Mouse (Mus musculus) forebrain, embryonic 15.5 days (tissue): ENCODE measurements around the gene Popdc3. TPM values are rescaled to one million over a fixed set of nuclear protein-coding genes. Genes with fewer than 3 reads are reported as not detected.
"Not testable (repeated sequence)": the region's sequence is repeated elsewhere in the genome, so short reads cannot be mapped to it uniquely, and the experiment has no call there.

Experiments
- ATAC-seq: fragments of 200-750 bp; cut with Nextera tagmentation; replicated peaks from 2 replicates; pipeline ENCODE4 v1.8.0; 2017; ENCODE audit warnings: mild to moderate bottlenecking, moderate TSS enrichment, moderate library complexity
- H3K27ac ChIP-seq: fragments of 300-500 bp; sonication (generic); replicated peaks from 2 replicates; pipeline ENCODE4 v1.5.1; 2015; ENCODE audit warnings: mild to moderate bottlenecking, inconsistent platforms
- H3K27me3 ChIP-seq: fragments of 300-500 bp; sonication (generic); 2 replicates; pipeline ENCODE4 v1.6.1; 2015; ENCODE audit warnings: inconsistent platforms
- H3K36me3 ChIP-seq: fragments of 300-500 bp; sonication (generic); 2 replicates; pipeline ENCODE4 v1.6.1; 2015; ENCODE audit warnings: mild to moderate bottlenecking, inconsistent platforms
- H3K4me1 ChIP-seq: fragments of 300-500 bp; sonication (generic); 2 replicates; pipeline ENCODE4 v1.6.1; 2015; ENCODE audit warnings: inconsistent platforms
- H3K4me2 ChIP-seq: fragments of 300-500 bp; sonication (generic); replicated peaks from 2 replicates; pipeline ENCODE4 v1.6.1; 2015; ENCODE audit warnings: mild to moderate bottlenecking, inconsistent platforms
- H3K4me3 ChIP-seq: fragments of 300-500 bp; sonication (generic); 2 replicates; pipeline ENCODE4 v1.5.1; 2015; ENCODE audit warnings: mild to moderate bottlenecking, inconsistent platforms
- H3K9ac ChIP-seq: fragments of 300-500 bp; sonication (generic); replicated peaks from 2 replicates; pipeline ENCODE4 v1.6.1; 2015; ENCODE audit warnings: mild to moderate bottlenecking, inconsistent platforms
- H3K9me3 ChIP-seq: fragments of 300-500 bp; sonication (generic); 2 replicates; pipeline ENCODE4 v1.6.1; 2016; ENCODE audit warnings: inconsistent platforms
- WGBS: fragments of 180-500 bp; shearing (Covaris S2); methylation state at CpG from one replicate; pipeline ENCODE4 v1.1.7; 2015; ENCODE audit warnings: mixed read lengths; 5-methylcytosine and 5-hydroxymethylcytosine counted together
- polyA plus RNA-seq: library from polyadenylated mRNA; unstranded; fragments of >200 nt; fragmentation: Nextera tagmentation; extraction: Ambion mirVana; gene quantifications from 2 replicates; pipeline ENCODE4 v1.2.1, GENCODE M21; 2015

Gene Popdc3
- polyA plus RNA-seq, 1 experiment from 2014 or later: 0.47 TPM

- no peaks in the 10 kb centered on the region for H3K36me3 ChIP-seq
- H3K4me2 ChIP-seq: no peak overlapping the region
- no peaks in the 10 kb centered on the region for H3K27me3 ChIP-seq
- no peaks in the 10 kb centered on the region for H3K9me3 ChIP-seq
- no peak overlapping the region for H3K4me3 ChIP-seq
- no peak overlapping the region for H3K9ac ChIP-seq
- H3K4me1 ChIP-seq: no peaks in the 10 kb centered on the region
- WGBS: 77% methylated on average over 7 of the region's 7 CpGs
- H3K27ac ChIP-seq: no peak overlapping the region
- ATAC-seq: no peak
Measured at GRCm38 (mm10) chr10:45328196-45329000, 150.5 kb downstream of the Popdc3 start.

GRCm38 (mm10) chr10:45334925-45335324, 157.0 kb downstream of the Popdc3 start:
- Histone ChIP-seq H3K9ac (no peak overlapping the region), H3K4me2 (peak overlapping the region; percentile 94), H3K4me1 (peaks cover 12% of the 10 kb centered on the region), H3K27ac (no peak overlapping the region), H3K9me3 (no peaks in the 10 kb centered on the region), H3K36me3 (no peaks in the 10 kb centered on the region), H3K27me3 (peaks cover 18% of the 10 kb centered on the region), H3K4me3 (peak overlapping the region; percentile 70)
- no peak; the same call in 1 of the 2 replicates for ATAC-seq
- WGBS: 26% methylated on average over 7 of the region's 7 CpGs

- Histone ChIP-seq H3K4me2 (peak within 1 kb of the TSS; percentile 94), H3K9ac (peak within 1 kb of the TSS; percentile 47), H3K9me3 (no peaks in the 10 kb centered on the region), H3K4me3 (peak within 1 kb of the TSS; percentile 70), H3K36me3 (no peaks in the 10 kb centered on the region), H3K27me3 (peaks cover 18% of the 10 kb centered on the region), H3K4me1 (peaks cover 12% of the 10 kb centered on the region), H3K27ac (no peak within 1 kb of the TSS)
- 1% methylated on average over 102 of the region's 116 CpGs for WGBS
- peak; percentile 70 for ATAC-seq
Measured at GRCm38 (mm10) chr10:45335434-45336422, 157.8 kb downstream of the Popdc3 start, which contains the start of gene Bves. Gene Bves (plus strand): TSS chr10:45335772.

- peaks cover 12% of the 10 kb centered on the region for H3K4me1 ChIP-seq
- H3K27me3 ChIP-seq: peaks cover 16% of the 10 kb centered on the region
- ATAC-seq: no peak; the same call in 1 of the 2 replicates
- H3K9me3 ChIP-seq: no peaks in the 10 kb centered on the region
- no peak overlapping the region for H3K27ac ChIP-seq
- no peak overlapping the region for H3K9ac ChIP-seq
- no peaks in the 10 kb centered on the region for H3K36me3 ChIP-seq
- WGBS: 56% methylated on average over 7 of the region's 7 CpGs
- no peak overlapping the region for H3K4me2 ChIP-seq
- no peak overlapping the region for H3K4me3 ChIP-seq
Measured at GRCm38 (mm10) chr10:45339106-45339505, 161.2 kb downstream of the Popdc3 start.

GRCm38 (mm10) chr10:45344381-45344780, 166.5 kb downstream of the Popdc3 start:
- no peak overlapping the region for H3K4me2 ChIP-seq
- no peaks in the 10 kb centered on the region for H3K9me3 ChIP-seq
- H3K36me3 ChIP-seq: no peaks in the 10 kb centered on the region
- H3K4me3 ChIP-seq: no peak overlapping the region
- no peak overlapping the region for H3K27ac ChIP-seq
- no peak overlapping the region for H3K9ac ChIP-seq
- 86% methylated on average over 4 of the region's 4 CpGs for WGBS
- ATAC-seq: no peak
- H3K27me3 ChIP-seq: no peaks in the 10 kb centered on the region
- H3K4me1 ChIP-seq: peaks cover 3% of the 10 kb centered on the region; the same call in 1 of the 2 replicates

- H3K9ac ChIP-seq: no peak overlapping the region
- no peak overlapping the region for H3K4me2 ChIP-seq
- H3K27me3 ChIP-seq: no peaks in the 10 kb centered on the region
- H3K9me3 ChIP-seq: no peaks in the 10 kb centered on the region
- H3K36me3 ChIP-seq: no peaks in the 10 kb centered on the region
- WGBS: 91% methylated on average over 9 of the region's 9 CpGs
- no peak overlapping the region for H3K27ac ChIP-seq
- H3K4me3 ChIP-seq: no peak overlapping the region
- ATAC-seq: no peak
- H3K4me1 ChIP-seq: no peaks in the 10 kb centered on the region
Measured at GRCm38 (mm10) chr10:45345217-45345616, 167.3 kb downstream of the Popdc3 start.

- not testable (repeated sequence) for H3K4me2 ChIP-seq, H3K36me3 ChIP-seq, H3K27ac ChIP-seq, H3K27me3 ChIP-seq, ATAC-seq, H3K9ac ChIP-seq, H3K9me3 ChIP-seq, H3K4me3 ChIP-seq, H3K4me1 ChIP-seq
- WGBS: 81% methylated on average over 3 of the region's 3 CpGs
Measured at GRCm38 (mm10) chr10:45348143-45348542, 170.2 kb downstream of the Popdc3 start.

GRCm38 (mm10) chr10:45356091-45356490, 178.2 kb downstream of the Popdc3 start:
- no peak overlapping the region for H3K27ac ChIP-seq
- no peaks in the 10 kb centered on the region for H3K9me3 ChIP-seq
- no peak overlapping the region for H3K4me3 ChIP-seq
- no peaks in the 10 kb centered on the region for H3K4me1 ChIP-seq
- H3K36me3 ChIP-seq: no peaks in the 10 kb centered on the region
- no peak for ATAC-seq
- no peaks in the 10 kb centered on the region for H3K27me3 ChIP-seq
- 93% methylated on average over 6 of the region's 6 CpGs for WGBS
- H3K4me2 ChIP-seq: no peak overlapping the region
- H3K9ac ChIP-seq: no peak overlapping the region

GRCm38 (mm10) chr10:45363396-45363795, 185.5 kb downstream of the Popdc3 start:
- no peaks in the 10 kb centered on the region for H3K9me3 ChIP-seq
- ATAC-seq: 0 out of 2 replicates have a peak, but pooled peaks have one; percentile 15
- peaks cover 11% of the 10 kb centered on the region; the same call in 1 of the 2 replicates for H3K4me1 ChIP-seq
- H3K27ac ChIP-seq: no peak overlapping the region
- no peak overlapping the region for H3K4me2 ChIP-seq
- 30% methylated on average over 5 of the region's 5 CpGs for WGBS
- no peak overlapping the region for H3K4me3 ChIP-seq
- H3K9ac ChIP-seq: no peak overlapping the region
- H3K27me3 ChIP-seq: no peaks in the 10 kb centered on the region
- H3K36me3 ChIP-seq: no peaks in the 10 kb centered on the region

- H3K27me3 ChIP-seq: no peaks in the 10 kb centered on the region
- H3K4me1 ChIP-seq: peaks cover 11% of the 10 kb centered on the region; the same call in 1 of the 2 replicates
- no peak overlapping the region for H3K4me2 ChIP-seq
- H3K27ac ChIP-seq: no peak overlapping the region
- no peaks in the 10 kb centered on the region for H3K9me3 ChIP-seq
- no peak overlapping the region for H3K9ac ChIP-seq
- ATAC-seq: no peak
- 92% methylated on average over 17 of the region's 17 CpGs for WGBS
- H3K4me3 ChIP-seq: no peak overlapping the region
- no peaks in the 10 kb centered on the region for H3K36me3 ChIP-seq
Measured at GRCm38 (mm10) chr10:45366987-45367705, 189.2 kb downstream of the Popdc3 start.
